Mouse (Mus musculus) C2C12 (cell line): ENCODE data around the gene Adamts16. TPM values are rescaled to one million over a fixed set of nuclear protein-coding genes. Genes with fewer than 3 reads are reported as not detected.
A peak's percentile ranks its signal among the peaks of the same experiment; 100 is the strongest.

Source experiments
- H3K27me3 ChIP-seq: one replicate; pipeline ENCODE4 v1.6.1; 2011; ENCODE audit not compliant: control insufficient read depth, insufficient read depth, insufficient read length
- H3K36me3 ChIP-seq: one replicate; pipeline ENCODE4 v1.6.1; 2011; ENCODE audit not compliant: control insufficient read depth, insufficient read depth
- H3K4me3 ChIP-seq: one replicate; pipeline ENCODE4 v1.5.1; 2011; ENCODE audit warnings: mild to moderate bottlenecking, control low read depth; ENCODE audit not compliant: poor library complexity, insufficient read depth, severe bottlenecking
- H3K79me2 ChIP-seq: one replicate; pipeline ENCODE4 v1.6.1; 2011; ENCODE audit not compliant: control insufficient read depth, insufficient read depth
- H3K79me3 ChIP-seq: one replicate; pipeline ENCODE4 v1.6.1; 2011; ENCODE audit warnings: low read depth, control low read depth
- H3ac ChIP-seq: one replicate; pipeline ENCODE3; 2011; ENCODE audit warnings: low read depth; ENCODE audit not compliant: control insufficient read depth, insufficient read length
- CEBPB ChIP-seq: IDR thresholded peaks from one replicate; pipeline ENCODE4 v1.6.1; 2011; ENCODE audit warnings: low read depth, mild to moderate bottlenecking, control low read depth, moderate library complexity
- CTCF ChIP-seq: IDR thresholded peaks from one replicate; pipeline ENCODE4 v1.5.1; 2011; ENCODE audit not compliant: control insufficient read depth, insufficient read depth, insufficient read length
- FOSL1 ChIP-seq: IDR thresholded peaks from one replicate; pipeline ENCODE4 v1.8.0; 2011; ENCODE audit warnings: mild to moderate bottlenecking, low read length; ENCODE audit not compliant: poor library complexity, insufficient read depth, severe bottlenecking
- MAX ChIP-seq: IDR thresholded peaks from one replicate; pipeline ENCODE4 v1.6.1; 2011; ENCODE audit warnings: mild to moderate bottlenecking, control low read depth
- MYOD1 ChIP-seq: IDR thresholded peaks from one replicate; pipeline ENCODE4 v1.6.1; 2011; ENCODE audit warnings: low read depth; ENCODE audit not compliant: control insufficient read depth, insufficient read length
- MYOG ChIP-seq: IDR thresholded peaks from one replicate; pipeline ENCODE4 v1.6.1; 2011; ENCODE audit not compliant: control insufficient read depth, insufficient read length; ENCODE audit errors: extremely low read depth
- USF1 ChIP-seq: IDR thresholded peaks from one replicate; pipeline ENCODE4 v1.6.1; 2011; ENCODE audit warnings: low read depth, mild to moderate bottlenecking, control low read depth, moderate library complexity
- polyA plus RNA-seq: library from polyadenylated mRNA; unstranded; fragments of >200 nt; fragmentation: generic; extraction: Trizol; gene quantifications from one replicate; pipeline ENCODE4 v1.2.1, GENCODE M21; 2012; ENCODE audit warnings: missing spikeins

Adamts16 gene
- polyA plus RNA-seq, 1 experiment = not detected

GRCm38 (mm10) chr13:70736409-70736808 lies 105.2 kb downstream of the Adamts16 start:
- H3ac ChIP-seq = no peak overlapping the region
- H3K27me3 ChIP-seq = no peaks in the 10 kb centered on the region
- H3K36me3 ChIP-seq = no peaks in the 10 kb centered on the region

GRCm38 (mm10) chr13:70734640-70735039 lies 107.0 kb downstream of the Adamts16 start:
- H3K79me2 ChIP-seq = no peaks in the 10 kb centered on the region
- no peak overlapping the region for H3K4me3 ChIP-seq
- H3K36me3 ChIP-seq = no peaks in the 10 kb centered on the region
- no peaks in the 10 kb centered on the region for H3K27me3 ChIP-seq
- TF ChIP-seq MYOD1 (no peak), USF1 (no peak), MAX (no peak), CEBPB (no peak), FOSL1 (no peak), MYOG (no peak), CTCF (no peak)
- no peaks in the 10 kb centered on the region for H3K79me3 ChIP-seq
- no peak overlapping the region for H3ac ChIP-seq

More at GRCm38 (mm10) chr13:70736409-70736808, 105.2 kb downstream of the Adamts16 start:
- H3K4me3 ChIP-seq = no peak overlapping the region
- H3K79me2 ChIP-seq = no peaks in the 10 kb centered on the region
- TF ChIP-seq MYOD1 (no peak), MAX (peak; percentile 10)
- no peaks in the 10 kb centered on the region for H3K79me3 ChIP-seq

- Histone ChIP-seq H3K36me3 (no peaks in the 10 kb centered on the region), H3K79me2 (no peaks in the 10 kb centered on the region), H3ac (no peak overlapping the region), H3K79me3 (no peaks in the 10 kb centered on the region), H3K4me3 (no peak overlapping the region), H3K27me3 (no peaks in the 10 kb centered on the region)
- TF ChIP-seq CEBPB (peak; percentile 82), MYOD1 (no peak)
Measured at GRCm38 (mm10) chr13:70733911-70734310, 107.7 kb downstream of the Adamts16 start.

GRCm38 (mm10) chr13:70733206-70733605 lies 108.4 kb downstream of the Adamts16 start:
- no peak overlapping the region for H3K4me3 ChIP-seq
- TF ChIP-seq CTCF (no peak), CEBPB (no peak), MYOG (no peak), USF1 (no peak), MYOD1 (no peak), FOSL1 (no peak), MAX (no peak)
- H3K27me3 ChIP-seq = no peaks in the 10 kb centered on the region
- no peaks in the 10 kb centered on the region for H3K36me3 ChIP-seq
- H3K79me2 ChIP-seq = no peaks in the 10 kb centered on the region
- H3K79me3 ChIP-seq = no peaks in the 10 kb centered on the region
- H3ac ChIP-seq = no peak overlapping the region

- Histone ChIP-seq H3K36me3 (no peaks in the 10 kb centered on the region), H3ac (no peak overlapping the region), H3K27me3 (no peaks in the 10 kb centered on the region), H3K4me3 (no peak overlapping the region), H3K79me2 (no peaks in the 10 kb centered on the region), H3K79me3 (no peaks in the 10 kb centered on the region)
- TF ChIP-seq MYOG = no peak
- TF ChIP-seq MYOD1 = no peak
- TF ChIP-seq CTCF = no peak
- no peak for TF ChIP-seq MAX
- no peak for TF ChIP-seq USF1
- TF ChIP-seq CEBPB = no peak
- no peak for TF ChIP-seq FOSL1
Measured at GRCm38 (mm10) chr13:70732781-70733180, 108.8 kb downstream of the Adamts16 start.

GRCm38 (mm10) chr13:70731349-70731748 lies 110.3 kb downstream of the Adamts16 start:
- TF ChIP-seq FOSL1 = no peak
- no peak for TF ChIP-seq CTCF
- no peak for TF ChIP-seq MAX
- peak; percentile 81 for TF ChIP-seq MYOD1
- peak; percentile 62 for TF ChIP-seq CEBPB
- no peak for TF ChIP-seq MYOG

More at GRCm38 (mm10) chr13:70731349-70731748, 110.3 kb downstream of the Adamts16 start:
- Histone ChIP-seq H3ac (no peak overlapping the region), H3K79me3 (no peaks in the 10 kb centered on the region), H3K27me3 (no peaks in the 10 kb centered on the region), H3K79me2 (no peaks in the 10 kb centered on the region), H3K4me3 (no peak overlapping the region), H3K36me3 (no peaks in the 10 kb centered on the region)
